Mouse (Mus musculus) activated CD4-positive, CD25-positive, alpha-beta regulatory T cell, adult 4 months (primary cell): ENCODE data around the gene Mllt11. TPM values are rescaled to one million over a fixed set of nuclear protein-coding genes. Genes with fewer than 3 reads are reported as not detected.

Experiments used
- ATAC-seq: one replicate; pipeline ENCODE4 v1.8.0; 2017
- polyA plus RNA-seq, 2 experiments: library from polyadenylated mRNA; unstranded; fragments of 100-300 nt; shearing (Covaris generic); gene quantifications; one replicate each; pipeline ENCODE4 v1.2.1; 2017

The Mllt11 gene
- polyA plus RNA-seq, result 10 to 100 TPM; 21.2 to 31.5 TPM

DNA sequence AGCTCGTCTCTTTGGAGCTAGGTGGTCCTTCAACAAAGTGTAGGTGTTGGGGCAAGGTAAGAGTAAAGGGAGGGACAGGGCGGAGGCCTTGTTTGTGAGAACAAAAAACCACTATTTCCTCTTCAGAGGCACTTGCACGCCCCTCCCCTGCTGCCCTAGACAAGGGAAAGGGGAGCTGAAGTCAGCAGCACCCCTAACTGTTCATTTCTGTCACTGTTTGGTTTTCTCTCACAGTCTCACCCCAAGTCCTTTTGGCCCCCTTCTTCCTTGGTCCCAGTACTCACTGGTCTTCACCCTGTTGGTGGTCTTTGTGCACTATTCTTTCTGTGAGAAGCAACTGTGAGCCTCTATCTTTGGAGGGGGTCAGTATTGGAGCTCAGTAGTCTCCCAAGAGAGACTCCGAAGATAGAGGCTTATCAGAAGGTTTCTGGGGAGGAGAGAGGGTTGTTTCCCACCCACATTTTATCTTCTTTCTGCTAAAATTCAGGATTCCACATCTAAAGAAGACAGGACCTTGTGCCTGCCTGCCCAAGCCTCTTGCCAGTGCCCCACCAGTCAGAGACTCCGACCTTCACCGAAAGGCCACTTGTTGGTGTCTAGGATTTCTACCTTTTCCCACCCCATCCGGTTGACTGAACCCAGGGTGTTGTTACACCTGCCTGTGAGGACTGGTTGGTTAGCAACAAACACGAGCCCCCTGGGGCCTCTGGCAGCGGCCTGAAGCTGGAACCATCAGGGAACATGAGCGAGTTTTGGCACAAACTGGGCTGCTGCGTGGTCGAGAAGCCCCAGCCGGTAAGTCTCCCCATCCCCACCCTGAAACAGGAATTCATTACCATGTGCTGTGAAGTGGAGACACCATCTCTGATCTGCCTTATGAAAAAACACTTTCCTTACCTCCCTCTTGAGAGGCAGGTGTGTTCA lies at the start of gene Mllt11:
Mllt11 (minus strand) TSS at position 874 of the 924 bp plus-strand sequence.
- peak; percentile 21 for ATAC-seq

DNA sequence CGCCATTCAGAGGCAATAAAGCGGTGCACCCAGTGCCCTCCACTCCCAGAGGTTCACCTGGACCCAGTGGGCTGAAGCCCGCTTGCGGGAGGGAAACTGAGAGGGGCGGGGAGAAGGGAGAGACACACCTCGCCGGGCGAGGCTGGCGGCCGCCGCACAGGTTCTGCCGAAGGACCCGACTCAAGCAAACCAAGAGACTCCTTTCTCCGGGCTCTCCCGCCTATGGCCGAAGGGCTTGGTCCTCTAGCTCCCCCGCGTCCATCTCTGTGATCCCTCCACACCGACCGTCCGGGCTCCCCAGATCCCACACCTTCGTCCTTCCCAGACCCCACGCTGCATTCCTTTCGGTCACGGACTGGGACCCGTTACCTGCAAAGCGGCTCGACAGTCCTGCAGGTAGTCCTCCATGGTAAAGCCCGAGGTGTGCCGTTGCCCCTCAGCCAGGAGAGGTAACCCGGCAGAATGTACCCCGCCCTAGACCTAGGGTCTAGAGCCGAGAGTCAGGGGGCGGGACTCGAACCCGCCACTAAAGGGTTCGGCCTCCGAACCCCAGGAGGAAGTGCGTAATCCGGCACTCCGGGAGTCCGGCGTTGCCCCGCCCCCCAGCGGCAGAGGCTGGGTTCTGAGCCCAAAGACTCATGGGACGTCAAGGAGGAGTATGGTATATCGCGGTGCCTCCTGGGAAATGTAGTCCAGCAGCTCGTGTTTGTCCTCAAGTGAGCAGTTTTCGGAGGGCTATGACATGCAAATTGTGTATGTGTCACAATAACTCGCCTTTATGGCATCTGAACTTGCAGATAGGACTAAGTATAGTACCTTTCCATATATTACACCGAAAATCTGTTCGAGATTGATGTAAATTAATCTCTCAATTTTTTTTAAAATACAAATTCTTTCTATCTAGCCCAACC lies 49.5 kb upstream of the Mllt11 start, which contains the start of the genes Mindy1 and Prune1:
Mindy1 (plus strand) TSS at position 130 of the 911 bp plus-strand sequence.
Prune1 (minus strand) TSS at position 861 of the 911 bp plus-strand sequence.
- peak; percentile 88 for ATAC-seq

DNA sequence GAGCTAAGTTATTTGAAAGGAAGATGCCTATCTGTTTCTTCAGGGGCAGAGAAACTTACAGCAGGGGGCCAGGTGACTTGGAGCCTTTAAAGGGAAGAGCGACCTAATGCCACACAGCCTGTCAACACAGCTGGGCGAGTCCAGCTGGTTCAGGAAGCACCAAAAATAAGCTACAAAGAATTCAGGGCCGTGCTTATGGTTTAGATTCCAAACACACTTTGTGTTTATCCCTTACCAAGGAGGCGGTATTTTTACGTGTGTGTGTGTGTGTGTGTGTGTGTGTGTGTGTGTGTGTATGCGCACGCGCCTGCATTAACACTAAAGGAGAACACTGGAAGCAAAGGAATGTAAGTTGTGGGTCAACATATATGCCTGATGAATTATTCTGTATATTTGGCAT lies 48.8 kb upstream of the Mllt11 start:
- no peak for ATAC-seq

DNA sequence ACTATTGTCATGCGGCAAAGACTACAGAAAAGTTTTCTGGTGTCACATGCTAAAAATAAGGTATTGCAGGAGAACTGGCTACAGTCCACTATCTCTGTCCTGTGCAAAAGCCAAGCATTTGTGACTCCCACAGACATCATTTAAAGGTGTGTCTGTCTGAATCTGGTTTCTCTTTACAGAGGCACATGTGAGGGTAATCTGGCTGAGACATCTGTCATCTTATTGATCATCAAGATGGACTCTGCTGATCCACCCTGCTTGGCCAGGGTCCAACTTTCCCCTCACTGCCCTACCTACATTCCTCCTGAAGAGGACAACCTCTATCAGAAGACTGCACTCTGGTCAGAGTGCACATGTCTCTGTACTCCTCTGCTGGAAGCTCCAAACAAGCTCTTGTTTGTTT lies 45.2 kb upstream of the Mllt11 start:
- ATAC-seq, result no peak

DNA sequence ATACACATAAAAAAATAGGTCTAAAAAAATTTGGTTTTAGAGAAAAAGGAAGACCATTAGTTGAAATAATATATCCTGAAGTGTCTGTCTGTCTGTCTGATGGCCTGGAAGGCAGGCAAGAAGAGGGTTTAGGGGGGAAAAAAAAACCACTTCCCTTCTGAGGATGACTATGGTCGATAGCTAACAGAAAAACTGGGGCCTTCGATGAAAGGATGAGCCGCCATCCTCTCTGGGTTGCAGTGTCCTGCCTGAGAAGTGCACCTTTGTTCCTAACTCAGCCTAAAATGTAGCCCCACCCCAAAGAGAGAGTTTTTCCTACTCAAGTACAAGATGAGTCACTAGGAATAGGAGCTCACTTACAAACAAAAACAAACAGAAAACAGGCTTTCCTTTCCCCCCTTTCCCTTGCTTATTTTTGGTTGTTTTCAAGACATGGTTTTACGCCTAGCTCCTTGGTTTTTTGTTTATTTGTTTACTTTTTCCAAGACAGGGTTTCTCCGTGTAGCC lies 44.5 kb upstream of the Mllt11 start:
- ATAC-seq, result no peak

DNA sequence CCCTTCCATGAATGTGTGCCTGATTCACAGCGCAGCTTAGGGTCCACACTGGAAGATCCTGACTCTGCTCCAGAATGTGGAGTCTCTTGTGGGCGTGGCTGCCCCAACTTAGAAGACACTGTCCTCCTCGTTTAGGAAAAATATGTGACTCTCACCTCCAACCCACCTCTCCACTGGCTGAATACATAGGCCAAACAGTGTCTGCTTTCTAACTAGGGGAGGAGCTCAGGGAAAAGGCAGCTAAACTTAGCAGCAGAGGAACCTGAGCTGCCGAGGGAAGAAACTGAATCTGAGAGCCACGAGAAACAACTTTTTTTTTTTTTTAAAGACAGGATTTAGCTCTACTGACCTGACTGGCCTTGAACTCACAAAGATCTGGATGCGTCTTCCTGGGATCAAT lies 43.2 kb upstream of the Mllt11 start:
- ATAC-seq, result no peak

DNA sequence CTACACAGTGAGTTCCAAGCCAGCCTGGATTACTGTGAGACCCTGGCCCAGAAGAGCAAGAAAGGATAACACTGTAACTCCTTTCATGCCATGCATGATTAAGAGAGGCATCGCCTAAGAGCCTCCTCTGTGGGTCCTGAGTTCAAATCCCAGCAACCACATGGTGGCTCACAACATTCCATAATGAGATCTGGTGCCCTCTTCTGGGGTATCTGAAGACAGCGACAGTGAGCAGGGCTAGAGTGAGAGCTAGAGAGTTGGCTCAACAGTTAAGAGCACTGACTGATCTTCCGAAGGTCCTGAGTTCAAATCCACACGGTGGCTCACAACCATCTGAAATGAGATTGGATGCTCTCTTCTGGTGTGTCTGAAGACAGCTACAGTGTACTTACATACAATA lies 42.5 kb upstream of the Mllt11 start:
- no peak for ATAC-seq

DNA sequence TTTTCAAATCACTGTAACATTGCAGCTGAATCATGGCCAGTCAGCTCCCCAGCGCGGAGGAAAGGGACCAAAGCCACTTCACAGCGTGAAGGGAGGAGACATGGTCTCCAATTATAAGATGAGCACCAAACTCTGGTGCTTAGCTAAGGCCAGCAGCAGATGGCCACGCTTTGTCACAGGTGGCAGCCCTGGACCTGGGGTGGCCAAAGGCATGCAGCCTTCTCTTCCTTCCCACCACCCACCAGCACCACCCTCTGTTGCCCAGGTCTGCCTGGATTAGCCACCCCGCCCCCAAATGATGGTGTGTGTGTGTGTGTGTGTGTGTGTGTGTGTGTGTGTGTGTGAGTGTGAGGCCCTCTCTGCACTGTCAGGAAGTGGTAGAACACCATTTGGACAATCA lies 41.5 kb upstream of the Mllt11 start:
- no peak for ATAC-seq

DNA sequence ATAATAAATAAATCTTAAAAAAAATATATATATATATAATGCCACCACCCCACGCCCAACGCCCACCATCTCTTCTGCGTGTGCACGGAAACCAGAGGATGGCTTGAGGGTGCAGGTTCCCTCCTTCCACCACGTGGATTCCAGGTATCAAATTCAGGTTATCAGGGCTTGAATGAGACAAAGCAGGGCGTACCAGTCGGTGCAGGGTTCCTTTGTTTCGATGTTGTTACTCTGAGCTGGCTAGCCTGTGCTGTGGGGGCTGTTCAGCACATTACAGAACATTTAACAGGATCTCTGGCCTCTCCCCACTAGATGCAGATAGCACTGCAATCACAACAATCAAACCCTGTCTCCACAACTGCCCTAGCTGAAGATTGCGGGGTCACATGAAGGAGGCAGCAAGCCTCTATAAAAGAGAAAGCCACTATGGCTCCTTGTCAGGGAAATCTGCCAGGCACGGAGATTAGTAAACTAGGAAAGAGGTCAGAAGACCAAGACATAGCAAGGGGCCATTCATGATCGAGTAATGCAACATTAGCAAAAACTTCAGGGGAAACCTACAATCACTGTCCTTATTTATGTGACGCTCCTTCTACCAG lies 38.9 kb upstream of the Mllt11 start:
- no peak for ATAC-seq

DNA sequence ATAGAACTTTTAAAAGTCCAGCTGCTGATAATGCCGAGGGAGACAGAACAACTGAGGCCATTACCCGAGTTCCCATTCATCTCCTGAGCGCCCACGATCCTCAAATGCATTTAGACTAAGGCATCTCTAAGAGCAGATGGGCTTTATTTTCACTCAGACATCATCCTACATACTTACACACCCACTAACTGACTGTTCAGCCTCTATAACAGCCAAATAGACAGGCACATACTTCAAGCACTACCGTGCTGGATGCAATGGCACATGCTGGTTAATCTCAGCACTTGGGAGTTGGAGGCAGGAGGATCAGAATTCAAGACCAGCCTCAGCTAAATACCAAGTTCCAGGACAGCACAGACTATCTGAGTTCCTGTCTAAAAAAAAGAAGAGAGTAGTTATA lies 37.8 kb upstream of the Mllt11 start:
- ATAC-seq, result no peak

DNA sequence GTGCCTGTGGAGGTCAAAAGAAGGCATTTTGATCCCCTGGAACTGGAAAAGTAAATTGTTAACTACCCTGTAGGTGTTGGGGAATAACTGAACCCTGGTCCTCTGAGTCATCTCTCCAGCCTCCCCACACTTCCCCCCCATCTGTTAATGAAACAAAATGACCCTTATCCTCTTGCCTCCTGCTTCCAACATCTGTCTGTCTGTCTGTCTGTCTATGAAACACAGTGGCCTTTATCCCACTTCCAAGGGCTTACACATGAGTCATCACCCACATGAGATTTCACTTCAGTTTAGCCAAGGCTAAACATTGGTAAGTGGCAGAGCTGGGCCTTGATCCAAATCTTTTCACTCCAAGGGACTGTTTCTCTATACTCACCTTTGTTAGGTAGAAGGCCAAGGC lies 35.9 kb upstream of the Mllt11 start:
- ATAC-seq, result no peak

DNA sequence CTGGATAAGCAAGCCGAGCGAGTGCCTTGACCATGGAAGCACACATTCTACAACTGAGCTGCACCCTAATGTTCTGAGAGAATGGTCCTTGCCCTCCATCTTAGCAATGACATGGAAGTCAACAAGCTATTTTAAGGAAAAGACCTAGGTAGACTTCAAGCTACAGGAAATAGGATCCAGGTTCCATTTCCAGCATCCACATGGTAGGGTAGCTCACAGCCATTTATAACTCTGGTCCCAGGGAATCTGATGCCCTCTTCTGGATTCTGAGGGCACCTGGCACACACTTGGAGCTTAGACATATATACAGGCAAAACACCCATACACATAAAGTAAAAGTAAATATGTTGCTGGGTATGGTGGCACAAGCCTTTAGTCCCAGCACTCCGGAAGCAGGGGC lies 34.1 kb upstream of the Mllt11 start:
- no peak for ATAC-seq

DNA sequence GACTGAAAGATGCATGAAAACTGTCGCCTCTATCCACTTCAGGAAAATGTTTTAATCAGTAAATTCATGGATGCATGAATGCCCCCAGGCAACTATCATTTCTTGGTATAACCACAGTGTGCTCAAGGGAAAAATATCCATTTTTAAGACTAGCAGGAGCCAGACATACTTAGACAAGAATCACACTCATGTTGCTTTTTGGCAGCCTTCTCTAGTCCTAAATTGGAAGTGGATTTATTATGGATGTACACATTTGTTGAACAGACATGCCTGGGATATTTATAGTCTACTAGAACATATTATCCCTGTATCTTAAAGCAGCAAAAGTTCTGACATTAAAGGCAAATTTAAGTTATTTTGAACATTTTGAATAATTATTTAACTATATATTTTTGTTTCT lies 32.8 kb upstream of the Mllt11 start:
- no peak for ATAC-seq

DNA sequence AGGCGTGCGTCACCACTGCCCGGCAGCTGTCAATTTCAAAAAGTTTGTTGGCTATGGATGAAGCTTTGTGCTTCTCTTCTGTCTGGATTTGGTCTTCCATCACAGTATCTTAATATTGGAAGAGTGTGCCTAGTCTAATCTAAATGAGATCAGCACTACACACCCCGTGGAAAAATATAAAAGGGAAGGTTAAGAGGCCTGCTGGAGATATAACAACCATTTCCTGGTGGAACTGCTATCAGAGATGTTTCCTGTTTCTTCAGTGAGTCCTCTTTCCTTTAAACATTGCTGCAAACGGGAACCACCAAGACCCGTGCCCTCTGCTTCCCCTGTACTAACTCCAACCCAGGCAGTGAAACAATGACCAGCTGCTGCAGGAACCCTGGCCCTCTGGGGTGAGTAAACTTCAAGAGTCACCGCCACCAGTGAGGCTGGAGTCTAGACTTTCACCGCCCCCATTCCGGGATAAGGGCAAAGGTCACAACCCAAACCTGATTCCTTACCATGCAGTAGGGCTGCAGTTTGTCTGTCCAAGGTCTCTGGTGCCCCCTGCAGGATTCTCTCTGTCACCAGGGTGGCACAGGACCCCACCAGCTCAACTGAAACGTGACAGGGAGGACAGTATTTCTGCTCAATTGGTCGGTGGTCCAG lies 31.2 kb upstream of the Mllt11 start:
- peak; percentile 36 for ATAC-seq

DNA sequence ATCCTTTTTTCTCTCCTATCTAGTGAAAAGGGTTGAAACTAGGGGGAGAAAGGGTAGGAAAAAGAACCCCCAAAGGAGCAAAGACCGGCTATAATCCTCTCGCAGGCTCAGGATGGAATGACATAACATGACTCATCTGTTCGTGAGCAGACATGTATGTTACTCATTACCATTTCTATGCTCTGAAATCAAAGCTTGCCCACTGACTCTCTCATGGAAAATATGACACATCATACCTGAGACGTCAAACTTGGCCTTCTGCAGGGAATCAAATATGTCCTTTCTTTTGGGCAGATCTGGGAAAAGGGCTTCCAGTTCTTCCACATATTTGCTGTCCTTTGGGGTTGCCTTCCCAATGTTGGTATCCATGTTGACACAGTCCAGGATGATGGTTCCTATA lies 30.0 kb upstream of the Mllt11 start:
- ATAC-seq, result no peak

DNA sequence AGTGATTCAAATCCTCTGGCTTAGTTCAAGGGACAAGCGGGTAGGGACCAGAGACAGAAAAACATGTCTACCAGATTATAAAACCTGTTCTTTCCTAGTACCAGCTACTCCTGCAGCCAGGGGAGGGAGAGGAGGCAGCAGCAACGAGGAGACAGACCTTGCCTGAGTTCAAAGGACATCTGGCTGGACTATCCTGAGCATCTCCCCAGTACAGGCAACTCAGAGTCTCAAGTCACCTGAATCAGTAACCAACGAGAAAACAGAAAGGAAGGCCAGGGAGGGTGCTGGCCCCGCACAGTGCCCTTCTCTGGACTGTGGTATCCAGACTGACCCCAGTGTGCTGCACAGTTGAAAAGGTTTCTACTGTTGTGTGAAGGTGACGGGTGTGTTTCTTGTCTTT lies 25.0 kb upstream of the Mllt11 start:
- no peak for ATAC-seq

DNA sequence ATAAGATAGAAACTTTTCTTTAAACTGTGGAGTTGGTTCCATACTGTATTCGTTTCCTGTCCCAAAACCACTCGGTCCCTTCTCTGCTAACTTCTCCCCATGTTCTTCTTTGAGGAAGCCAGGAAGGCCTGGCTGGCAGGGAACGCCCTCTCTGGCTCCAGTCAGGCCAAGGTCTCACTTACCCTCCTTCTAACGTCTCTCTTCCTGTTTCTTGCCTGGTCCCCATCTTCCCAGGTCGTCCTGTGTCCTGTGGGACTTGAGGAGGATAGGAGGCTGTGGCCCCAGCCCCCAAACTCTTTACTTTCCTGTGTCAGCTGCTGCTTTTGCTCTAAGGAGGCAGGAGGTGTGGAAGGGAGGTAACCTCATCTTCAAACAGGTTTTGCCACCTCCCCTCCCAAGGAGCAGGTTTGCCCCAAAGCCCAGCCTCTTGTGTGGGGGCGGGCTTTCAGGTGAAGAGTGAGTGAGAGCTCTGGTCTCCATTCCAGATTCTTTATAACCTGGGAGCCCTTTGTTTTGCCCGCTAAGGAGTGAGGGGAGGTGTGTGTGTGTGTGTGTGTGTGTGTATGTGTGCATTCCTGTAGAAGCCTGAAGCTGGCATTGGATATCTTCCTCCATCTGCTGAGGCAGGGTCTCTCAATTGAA lies 18.9 kb upstream of the Mllt11 start, which contains the start of gene Bnipl:
Bnipl (minus strand) TSS at position 411 of the 642 bp plus-strand sequence.
- no peak for ATAC-seq

DNA sequence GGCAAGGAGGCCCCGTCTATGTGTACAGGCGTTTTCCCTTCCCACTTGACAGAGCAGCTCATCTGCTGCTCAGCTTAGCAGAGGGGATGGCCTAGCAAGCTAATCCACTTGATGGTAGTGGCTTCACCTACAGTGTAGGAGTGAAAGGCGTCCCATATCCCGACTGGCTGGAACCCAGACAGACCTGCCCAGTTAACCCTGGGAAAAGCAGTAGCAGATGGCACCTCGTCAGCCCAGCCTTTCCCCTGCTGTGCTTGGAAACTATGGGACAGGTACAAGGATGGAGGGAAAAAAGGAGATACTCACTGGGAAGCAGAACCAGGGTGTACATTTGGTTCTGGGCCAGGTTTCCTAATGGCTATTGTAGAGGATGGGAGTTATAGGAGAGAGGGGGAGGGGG lies 18.4 kb upstream of the Mllt11 start:
- no peak for ATAC-seq

DNA sequence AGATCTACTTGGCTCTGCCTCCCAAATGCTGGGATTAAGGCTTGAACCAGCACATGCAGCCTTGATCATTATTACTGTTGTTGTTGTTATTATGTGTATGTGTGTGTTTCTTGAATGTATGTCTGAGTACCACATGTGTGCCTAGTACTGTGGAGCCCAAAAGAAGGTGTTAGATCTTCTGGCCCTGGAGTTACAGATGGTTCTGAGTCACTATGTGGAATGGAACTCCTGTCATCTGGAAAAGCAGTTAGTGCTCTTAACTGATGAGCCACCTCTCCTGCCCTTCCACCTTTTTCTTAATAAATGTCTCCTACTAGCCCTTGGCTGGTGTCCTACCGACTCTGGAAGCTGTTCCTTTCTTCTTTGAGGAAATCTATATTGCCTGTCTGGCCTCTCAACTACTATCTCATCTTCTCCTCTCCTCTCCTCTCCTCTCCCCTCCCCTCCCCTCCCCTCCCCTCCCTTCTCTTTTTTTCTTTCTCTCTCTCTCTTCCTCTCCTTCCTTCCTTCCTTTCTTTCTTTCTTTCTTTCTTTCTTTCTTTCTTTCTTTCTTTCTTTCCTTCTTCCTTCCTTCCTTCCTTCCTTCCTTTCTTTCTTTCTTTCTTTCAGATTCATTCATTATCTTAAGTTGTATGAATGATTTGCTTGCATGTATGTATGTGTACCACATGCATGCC lies 15.8 kb upstream of the Mllt11 start:
- ATAC-seq, result no peak

DNA sequence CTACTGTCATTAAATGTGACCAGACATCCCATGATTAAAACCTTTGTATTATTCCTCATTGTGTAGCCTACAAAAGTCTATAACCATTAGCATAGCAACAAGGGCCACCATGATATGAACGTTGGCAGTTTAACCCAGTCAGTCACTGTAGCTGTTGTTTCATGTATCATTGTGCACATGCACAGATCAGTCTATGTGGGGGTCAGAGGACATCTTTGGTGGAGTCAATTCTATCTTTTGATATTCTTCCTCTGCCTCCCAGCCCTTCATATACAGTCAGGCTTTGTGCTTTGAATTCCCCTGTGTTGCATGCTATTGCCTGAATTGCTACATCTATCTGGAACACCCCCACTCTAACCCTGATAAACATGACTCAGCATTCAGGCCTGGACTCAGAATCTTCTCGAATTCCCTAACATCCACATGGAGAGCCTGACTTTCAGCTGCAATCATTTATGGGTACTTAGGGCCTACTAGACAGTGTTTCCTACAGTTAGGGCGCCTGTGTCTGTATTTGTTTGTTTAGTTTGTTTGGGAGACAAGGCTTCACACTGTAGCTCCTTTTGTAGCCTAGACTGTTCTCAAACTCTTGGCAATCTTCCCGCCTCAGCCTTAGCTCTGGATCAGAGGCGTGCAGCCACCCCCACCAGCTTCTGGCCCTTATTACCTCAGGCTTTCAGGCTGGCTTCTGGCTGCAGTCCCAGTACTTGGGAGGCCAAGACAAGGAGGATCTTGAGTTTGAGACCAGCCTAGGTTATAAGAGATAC lies 14.7 kb upstream of the Mllt11 start:
- ATAC-seq, result no peak
